Mouse (Mus musculus) hindbrain, embryonic 15.5 days (tissue): ENCODE measurements at regions not wholly inside any gene's neighbourhood (a gene's known extent, or its start where the extent isn't known, plus 50 kb on each side); places are given as distances from the start of the nearest gene placed in this dataset.

Experiments
- ATAC-seq: fragments of 200-750 bp; cut with Nextera tagmentation; 2 replicates; pipeline ENCODE4 v1.8.0; 2017; ENCODE audit warnings: low read depth, moderate number of reproducible peaks, moderate TSS enrichment; ENCODE audit not compliant: low FRiP score
- H3K27ac ChIP-seq: fragments of 300-500 bp; sonication (generic); replicated peaks from 2 replicates; pipeline ENCODE4 v1.5.1; 2015; ENCODE audit warnings: mild to moderate bottlenecking, inconsistent platforms
- H3K27me3 ChIP-seq: fragments of 300-500 bp; sonication (generic); 2 replicates; pipeline ENCODE4 v1.6.1; 2015; ENCODE audit warnings: control low read depth, inconsistent platforms
- H3K36me3 ChIP-seq: fragments of 300-500 bp; sonication (generic); 2 replicates; pipeline ENCODE4 v1.6.1; 2015; ENCODE audit warnings: control low read depth, inconsistent platforms
- H3K4me1 ChIP-seq: fragments of 300-500 bp; sonication (generic); replicated peaks from 2 replicates; pipeline ENCODE4 v1.6.1; 2015; ENCODE audit warnings: control low read depth, inconsistent platforms
- H3K4me2 ChIP-seq: fragments of 300-500 bp; sonication (generic); 2 replicates; pipeline ENCODE4 v1.6.1; 2015; ENCODE audit warnings: moderate library complexity, mild to moderate bottlenecking, inconsistent platforms
- H3K4me3 ChIP-seq: fragments of 300-500 bp; sonication (generic); 2 replicates; pipeline ENCODE4 v1.5.1; 2015; ENCODE audit warnings: mild to moderate bottlenecking, inconsistent platforms
- H3K9ac ChIP-seq: fragments of 300-500 bp; sonication (generic); 2 replicates; pipeline ENCODE4 v1.6.1; 2015; ENCODE audit warnings: inconsistent platforms
- H3K9me3 ChIP-seq: fragments of 300-500 bp; sonication (generic); 2 replicates; pipeline ENCODE4 v1.6.1; 2016; ENCODE audit warnings: control low read depth, inconsistent platforms
- WGBS: fragments of 180-500 bp; shearing (Covaris S2); methylation state at CpG from one replicate; pipeline ENCODE4 v1.1.7; 2015; 5-methylcytosine and 5-hydroxymethylcytosine counted together

- ATAC-seq, result no peak
- 74% methylated on average over 3 of the region's 3 CpGs for WGBS
Measured at GRCm38 (mm10) chr5:64467856-64468255, 311.8 kb downstream of the Tbc1d1 start.

GRCm38 (mm10) chr5:64468307-64468706, 312.2 kb downstream of the Tbc1d1 start:
- Histone ChIP-seq H3K4me1 (no peaks in the 10 kb centered on the region), H3K27me3 (no peaks in the 10 kb centered on the region), H3K9me3 (no peaks in the 10 kb centered on the region), H3K27ac (no peak overlapping the region), H3K9ac (no peak overlapping the region), H3K4me3 (no peak overlapping the region), H3K4me2 (no peak overlapping the region), H3K36me3 (no peaks in the 10 kb centered on the region)
- 89% methylated on average over 7 of the region's 7 CpGs for WGBS
- ATAC-seq, result no peak

More at GRCm38 (mm10) chr5:64467856-64468255, 311.8 kb downstream of the Tbc1d1 start:
- Histone ChIP-seq H3K4me2 (no peak overlapping the region), H3K27me3 (no peaks in the 10 kb centered on the region), H3K36me3 (no peaks in the 10 kb centered on the region), H3K9me3 (no peaks in the 10 kb centered on the region), H3K27ac (no peak overlapping the region), H3K4me3 (no peak overlapping the region), H3K9ac (no peak overlapping the region), H3K4me1 (no peaks in the 10 kb centered on the region)

- no peak for ATAC-seq
- no peak overlapping the region for H3K27ac ChIP-seq
Measured at GRCm38 (mm10) chr5:64472008-64472407, 315.9 kb downstream of the Tbc1d1 start.

GRCm38 (mm10) chr5:64472415-64472814, 316.3 kb downstream of the Tbc1d1 start:
- no peaks in the 10 kb centered on the region for H3K36me3 ChIP-seq
- ATAC-seq, result no peak
- no peak overlapping the region for H3K9ac ChIP-seq
- no peak overlapping the region for H3K4me3 ChIP-seq
- no peaks in the 10 kb centered on the region for H3K4me1 ChIP-seq
- no peaks in the 10 kb centered on the region for H3K27me3 ChIP-seq
- H3K27ac ChIP-seq, result no peak overlapping the region
- WGBS, result 85% methylated on average over 10 of the region's 10 CpGs
- H3K9me3 ChIP-seq, result no peaks in the 10 kb centered on the region
- H3K4me2 ChIP-seq, result no peak overlapping the region

More at GRCm38 (mm10) chr5:64472008-64472407, 315.9 kb downstream of the Tbc1d1 start:
- Histone ChIP-seq H3K9me3 (no peaks in the 10 kb centered on the region), H3K36me3 (no peaks in the 10 kb centered on the region), H3K4me1 (no peaks in the 10 kb centered on the region), H3K4me2 (no peak overlapping the region), H3K4me3 (no peak overlapping the region), H3K27me3 (no peaks in the 10 kb centered on the region), H3K9ac (no peak overlapping the region)
- 91% methylated on average over 3 of the region's 3 CpGs for WGBS

GRCm38 (mm10) chr5:64474868-64475267, 318.8 kb downstream of the Tbc1d1 start:
- WGBS, result 86% methylated on average over 1 of the region's 1 CpGs
- no peaks in the 10 kb centered on the region for H3K27me3 ChIP-seq
- no peak overlapping the region for H3K27ac ChIP-seq
- no peak overlapping the region for H3K9ac ChIP-seq
- H3K4me1 ChIP-seq, result no peaks in the 10 kb centered on the region
- H3K36me3 ChIP-seq, result no peaks in the 10 kb centered on the region
- no peak overlapping the region for H3K4me2 ChIP-seq
- no peak for ATAC-seq
- no peak overlapping the region for H3K4me3 ChIP-seq
- no peaks in the 10 kb centered on the region for H3K9me3 ChIP-seq

- ATAC-seq, result no peak
- H3K4me1 ChIP-seq, result no peaks in the 10 kb centered on the region
- WGBS, result 59% methylated on average over 8 of the region's 8 CpGs
Measured at GRCm38 (mm10) chr5:64475736-64476519, 319.8 kb downstream of the Tbc1d1 start.

GRCm38 (mm10) chr5:64476641-64477369, 320.7 kb downstream of the Tbc1d1 start:
- ATAC-seq, result no peak
- H3K27me3 ChIP-seq, result no peaks in the 10 kb centered on the region
- WGBS, result 30% methylated on average over 11 of the region's 11 CpGs

More at GRCm38 (mm10) chr5:64475736-64476519, 319.8 kb downstream of the Tbc1d1 start:
- no peak overlapping the region for H3K4me3 ChIP-seq
- H3K9ac ChIP-seq, result no peak overlapping the region
- no peaks in the 10 kb centered on the region for H3K9me3 ChIP-seq
- no peak overlapping the region for H3K4me2 ChIP-seq
- H3K27ac ChIP-seq, result no peak overlapping the region
- H3K36me3 ChIP-seq, result no peaks in the 10 kb centered on the region
- H3K27me3 ChIP-seq, result no peaks in the 10 kb centered on the region

GRCm38 (mm10) chr5:64478143-64478542, 322.0 kb downstream of the Tbc1d1 start:
- Histone ChIP-seq H3K9me3 (no peaks in the 10 kb centered on the region), H3K4me3 (no peak overlapping the region), H3K36me3 (no peaks in the 10 kb centered on the region), H3K9ac (no peak overlapping the region), H3K4me2 (no peak overlapping the region), H3K27ac (no peak overlapping the region), H3K4me1 (no peaks in the 10 kb centered on the region), H3K27me3 (no peaks in the 10 kb centered on the region)
- ATAC-seq, result no peak
- 83% methylated on average over 13 of the region's 13 CpGs for WGBS

More at GRCm38 (mm10) chr5:64476641-64477369, 320.7 kb downstream of the Tbc1d1 start:
- no peak overlapping the region for H3K27ac ChIP-seq
- H3K4me2 ChIP-seq, result no peak overlapping the region
- H3K4me3 ChIP-seq, result no peak overlapping the region
- H3K4me1 ChIP-seq, result no peaks in the 10 kb centered on the region
- no peak overlapping the region for H3K9ac ChIP-seq
- no peaks in the 10 kb centered on the region for H3K9me3 ChIP-seq
- H3K36me3 ChIP-seq, result no peaks in the 10 kb centered on the region

- Histone ChIP-seq H3K27ac (no peak overlapping the region), H3K9ac (no peak overlapping the region), H3K36me3 (no peaks in the 10 kb centered on the region), H3K27me3 (no peaks in the 10 kb centered on the region), H3K4me1 (no peaks in the 10 kb centered on the region), H3K9me3 (no peaks in the 10 kb centered on the region), H3K4me3 (no peak overlapping the region), H3K4me2 (no peak overlapping the region)
- WGBS, result 57% methylated on average over 10 of the region's 10 CpGs
- no peak for ATAC-seq
Measured at GRCm38 (mm10) chr5:64478599-64479214, 322.6 kb downstream of the Tbc1d1 start.

- Histone ChIP-seq H3K36me3 (no peaks in the 10 kb centered on the region), H3K9me3 (no peaks in the 10 kb centered on the region), H3K4me2 (no peak overlapping the region), H3K27me3 (no peaks in the 10 kb centered on the region), H3K9ac (no peak overlapping the region), H3K4me3 (no peak overlapping the region), H3K27ac (no peak overlapping the region), H3K4me1 (no peaks in the 10 kb centered on the region)
- ATAC-seq, result no peak
- WGBS, result 68% methylated on average over 8 of the region's 8 CpGs
Measured at GRCm38 (mm10) chr5:64479315-64479714, 323.2 kb downstream of the Tbc1d1 start.

- WGBS, result 90% methylated on average over 3 of the region's 3 CpGs
- Histone ChIP-seq H3K36me3 (no peaks in the 10 kb centered on the region), H3K4me1 (peaks cover 5% of the 10 kb centered on the region), H3K4me2 (no peak overlapping the region), H3K4me3 (no peak overlapping the region), H3K27ac (no peak overlapping the region), H3K27me3 (no peaks in the 10 kb centered on the region), H3K9me3 (no peaks in the 10 kb centered on the region), H3K9ac (no peak overlapping the region)
- no peak for ATAC-seq
Measured at GRCm38 (mm10) chr5:64485043-64485442, 318.1 kb upstream of the Klf3 start.

- H3K27me3 ChIP-seq, result no peaks in the 10 kb centered on the region
- H3K4me1 ChIP-seq, result peaks cover 12% of the 10 kb centered on the region
- no peaks in the 10 kb centered on the region for H3K36me3 ChIP-seq
- ATAC-seq, result no peak
- 93% methylated on average over 6 of the region's 6 CpGs for WGBS
- H3K4me2 ChIP-seq, result no peak overlapping the region
- no peak overlapping the region for H3K27ac ChIP-seq
- H3K9me3 ChIP-seq, result no peaks in the 10 kb centered on the region
- H3K4me3 ChIP-seq, result no peak overlapping the region
- H3K9ac ChIP-seq, result no peak overlapping the region
Measured at GRCm38 (mm10) chr5:64485856-64486255, 317.3 kb upstream of the Klf3 start.
